Mouse (Mus musculus) adrenal gland, postnatal 10 days (tissue): ENCODE results near the gene Selenom. TPM values are rescaled to one million over a fixed set of nuclear protein-coding genes. Genes with fewer than 3 reads are reported as not detected.

Experiments used
- DNase-seq: peaks from one replicate; pipeline ENCODE4 v3.0.0; 2021; ENCODE audit warnings: mixed read lengths
- total RNA-seq, 2 experiments: library from RNA; stranded (reverse); gene quantifications; 2 replicates each; pipeline ENCODE4 v1.2.3; 2021

Selenom gene
- total RNA-seq, 2 experiments from 2014 or later, result 42.7 to 43.6 TPM

DNA sequence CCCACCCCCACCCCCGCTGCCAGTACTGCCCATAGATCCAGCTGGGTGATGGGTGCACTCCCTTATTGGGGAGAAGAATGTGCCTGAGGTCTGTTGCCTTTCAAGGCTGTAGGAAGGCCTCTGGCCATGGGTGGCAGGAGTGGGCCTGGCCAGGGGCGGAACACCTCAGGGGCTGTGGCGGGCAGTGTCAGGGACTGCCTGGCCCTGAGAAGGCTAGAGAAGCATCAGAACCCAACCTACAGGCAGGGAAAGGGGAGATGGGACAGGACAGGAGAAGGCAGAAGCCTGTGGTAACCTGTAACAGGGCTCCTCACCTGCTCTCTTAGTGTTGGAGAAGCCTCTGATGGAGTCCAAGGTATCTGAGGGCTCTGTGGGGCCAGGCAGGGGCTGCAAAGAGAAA, 16.2 kb downstream of the Selenom start:
- DNase-seq, result no peak

GRCm38 (mm10) chr11:3531634-3532033, 17.1 kb downstream of the Selenom start:
- no peak for DNase-seq

GRCm38 (mm10) chr11:3532101-3532931, 17.8 kb downstream of the Selenom start:
- DNase-seq, result no peak

GRCm38 (mm10) chr11:3533406-3533932, 19.0 kb downstream of the Selenom start:
- no peak for DNase-seq

DNA sequence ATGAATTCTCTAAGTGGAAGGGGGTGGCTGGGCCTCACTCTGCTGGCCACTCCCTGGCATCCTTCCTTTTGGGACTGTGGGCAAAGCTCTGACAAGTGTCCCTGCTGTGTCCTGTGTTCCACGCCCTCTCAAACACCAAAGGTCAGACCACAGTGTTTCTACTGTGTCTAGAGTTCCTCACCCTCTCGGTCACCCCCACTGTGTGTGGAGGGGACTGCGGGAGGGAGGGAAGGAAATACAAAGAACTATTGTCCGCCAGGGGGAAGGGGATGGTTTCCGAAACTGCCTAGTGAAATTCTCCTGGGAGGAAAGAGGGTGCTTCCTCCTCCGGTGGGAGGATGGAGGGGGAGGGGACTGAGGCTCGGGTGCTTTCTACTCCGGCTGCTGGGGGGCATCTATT, 20.5 kb downstream of the Selenom start:
- no peak for DNase-seq

GRCm38 (mm10) chr11:3535406-3535986, 21.0 kb downstream of the Selenom start:
- DNase-seq, result peak; percentile 98

GRCm38 (mm10) chr11:3536082-3536481, 21.6 kb downstream of the Selenom start:
- DNase-seq, result peak; percentile 32

DNA sequence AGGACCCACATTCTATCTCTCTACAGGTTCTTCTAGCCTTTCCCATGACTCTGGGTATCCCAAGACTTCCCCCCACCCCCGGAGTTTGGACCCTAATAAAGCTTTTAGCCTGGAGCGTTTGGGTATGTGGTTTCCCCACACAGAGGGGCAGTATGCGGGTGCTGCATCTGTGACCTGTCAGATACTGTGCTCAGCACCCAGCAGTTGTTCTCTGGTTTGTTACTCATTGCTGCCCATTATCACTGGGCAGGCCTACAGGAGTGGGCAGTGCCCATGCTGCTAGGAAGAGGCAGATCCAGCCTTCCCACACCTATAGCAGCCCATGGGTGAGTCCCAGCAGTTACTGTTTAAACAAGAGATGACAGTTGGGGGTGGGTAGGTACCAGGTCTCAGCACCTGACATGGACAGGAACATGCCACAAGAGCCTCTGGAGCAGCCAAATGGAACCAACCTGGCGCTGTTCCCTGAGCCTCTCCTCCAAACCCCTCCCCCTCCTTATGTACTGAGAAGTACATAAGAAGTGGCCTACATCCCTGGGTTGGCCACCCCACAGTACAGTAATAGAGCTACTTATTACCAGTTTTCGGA, 22.4 kb downstream of the Selenom start:
- no peak for DNase-seq

GRCm38 (mm10) chr11:3537711-3538110, 23.2 kb downstream of the Selenom start:
- no peak for DNase-seq

DNA sequence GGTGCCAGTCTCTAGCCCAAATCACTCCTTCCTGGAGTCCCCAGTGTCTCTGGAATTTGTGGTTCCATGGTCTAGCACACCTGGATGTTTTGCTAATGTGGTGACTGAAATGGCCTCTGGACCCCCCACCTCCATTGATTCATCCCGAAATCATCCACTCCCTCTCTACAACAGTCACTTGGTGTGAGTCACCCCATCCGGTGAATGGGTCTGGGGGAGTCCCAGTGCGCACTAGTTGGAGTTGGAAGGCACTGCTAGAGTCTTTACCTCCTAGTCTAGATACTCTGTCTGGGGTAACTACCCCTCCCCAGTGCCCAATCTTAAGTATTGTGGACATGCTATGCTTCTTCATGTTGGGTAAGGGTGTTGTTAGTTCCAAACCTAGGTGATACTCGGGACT, 23.9 kb downstream of the Selenom start:
- no peak for DNase-seq

DNA sequence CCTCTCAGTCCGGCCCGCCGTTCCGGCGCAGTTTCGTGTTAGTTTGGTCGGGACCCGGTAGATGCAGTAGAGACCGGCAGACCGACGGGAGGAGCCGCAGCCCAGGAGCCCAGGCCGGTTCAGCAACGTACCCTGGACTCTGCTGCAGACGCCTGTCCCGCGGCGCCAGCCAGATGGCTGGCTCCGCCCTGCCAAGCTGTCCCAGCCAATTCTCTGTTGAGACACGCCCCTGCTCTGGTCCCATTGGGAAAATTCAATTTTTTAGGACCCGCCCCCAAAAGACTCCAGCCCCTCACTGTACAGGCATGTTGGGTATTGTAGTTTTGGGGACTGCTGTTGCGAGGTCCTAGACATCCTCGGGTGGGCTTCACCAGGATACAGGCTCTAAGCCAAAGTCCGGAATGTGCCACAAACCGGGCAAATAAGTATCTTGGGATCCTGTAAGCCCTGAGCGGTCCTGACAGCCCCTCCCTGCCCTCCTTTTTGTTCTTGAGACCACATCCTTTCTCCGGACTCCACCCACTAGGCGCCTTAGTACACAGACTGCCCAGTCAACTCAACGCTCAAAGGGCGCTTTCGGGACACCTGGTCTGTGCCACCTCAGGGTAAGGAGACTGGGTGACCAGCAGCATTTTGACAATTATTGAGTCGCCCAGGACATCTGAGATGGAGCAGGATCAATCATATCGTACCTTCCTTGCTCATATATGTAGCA, 24.8 kb downstream of the Selenom start:
- DNase-seq, result peak; percentile 92

DNA sequence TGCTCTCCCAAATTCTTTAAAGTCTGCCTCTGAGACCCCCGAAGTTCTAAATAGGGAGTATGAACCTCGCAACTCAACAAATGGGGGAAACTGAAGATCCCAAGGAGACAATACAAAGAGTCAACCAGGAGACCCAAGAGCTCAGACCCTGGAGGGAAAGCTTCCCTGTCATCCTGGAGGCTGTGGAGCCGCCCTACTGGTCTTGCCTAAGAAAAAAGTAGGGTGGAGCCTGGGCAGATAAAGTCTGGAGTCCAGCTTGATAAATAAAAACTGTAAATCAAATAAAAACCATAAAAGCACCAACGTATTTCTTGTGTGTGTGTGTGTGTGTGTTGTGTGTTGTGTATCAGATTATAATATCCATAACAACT, 25.3 kb downstream of the Selenom start:
- DNase-seq, result no peak

GRCm38 (mm10) chr11:3540451-3541085, 26.1 kb downstream of the Selenom start, which contains the start of gene Smtn:
Smtn (minus strand) TSS chr11:3540612.
- no peak for DNase-seq

GRCm38 (mm10) chr11:3541932-3542331, 27.4 kb downstream of the Selenom start:
- no peak for DNase-seq

DNA sequence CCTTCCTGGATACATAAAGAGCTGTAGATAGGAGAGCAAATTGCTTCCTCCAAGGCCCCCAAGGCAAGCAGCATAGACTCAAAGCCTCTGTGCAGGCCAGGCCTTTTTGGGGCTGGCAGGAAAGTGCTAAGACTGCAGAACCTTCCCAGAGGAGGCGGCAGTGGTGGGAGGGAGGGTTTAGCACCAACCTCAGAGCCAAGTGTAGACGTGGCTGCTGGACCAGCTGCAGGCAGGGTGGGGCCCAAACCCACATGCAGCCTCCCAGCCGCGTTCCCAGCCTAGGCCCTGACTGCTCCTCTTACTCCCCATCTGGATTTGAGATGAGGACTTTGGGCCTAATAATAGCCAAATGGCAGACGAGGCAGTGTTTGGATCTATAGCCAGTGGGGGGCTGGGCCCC, 28.5 kb downstream of the Selenom start:
- DNase-seq, result peak; percentile 49

- no peak for DNase-seq
Measured at GRCm38 (mm10) chr11:3544409-3544808, 29.9 kb downstream of the Selenom start.

DNA sequence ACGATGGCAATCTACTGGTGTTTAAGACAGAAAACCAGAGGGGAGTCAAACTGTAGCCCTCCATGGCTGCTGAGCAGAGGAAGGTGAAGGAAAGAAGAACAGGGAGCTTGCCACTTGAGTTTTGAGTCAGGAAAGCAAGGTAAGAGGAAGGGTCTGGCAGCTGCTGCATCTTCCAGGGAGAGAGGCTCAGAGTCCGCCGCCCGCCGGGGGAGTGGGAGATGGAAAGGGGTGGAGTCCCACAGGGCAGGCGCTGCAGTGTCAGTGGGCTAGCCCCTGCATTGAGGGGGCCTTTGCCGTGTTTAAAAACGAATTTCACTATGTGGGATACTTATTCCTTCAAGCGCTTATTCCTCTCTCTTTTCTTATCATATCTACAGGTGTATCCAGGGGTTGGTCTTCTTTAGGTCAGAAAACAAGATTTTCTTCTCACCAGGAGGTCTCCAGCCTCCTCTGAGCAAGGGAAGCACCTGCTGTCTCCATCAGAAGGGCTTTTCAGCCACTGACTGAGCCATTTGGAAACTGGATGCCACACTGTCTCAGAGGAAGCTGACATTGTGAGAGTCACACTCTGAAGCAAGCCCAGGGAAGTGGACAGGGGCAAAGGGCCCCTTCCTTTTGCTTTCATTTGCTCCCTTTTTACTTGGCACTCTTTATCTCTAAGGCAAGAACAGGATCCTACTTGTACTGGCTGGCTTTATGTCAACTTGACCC, 31.2 kb downstream of the Selenom start:
- DNase-seq, result no peak

GRCm38 (mm10) chr11:3546242-3546562, 31.7 kb downstream of the Selenom start:
- no peak for DNase-seq

- no peak for DNase-seq
Measured at GRCm38 (mm10) chr11:3547047-3547446, 32.6 kb downstream of the Selenom start.

DNA sequence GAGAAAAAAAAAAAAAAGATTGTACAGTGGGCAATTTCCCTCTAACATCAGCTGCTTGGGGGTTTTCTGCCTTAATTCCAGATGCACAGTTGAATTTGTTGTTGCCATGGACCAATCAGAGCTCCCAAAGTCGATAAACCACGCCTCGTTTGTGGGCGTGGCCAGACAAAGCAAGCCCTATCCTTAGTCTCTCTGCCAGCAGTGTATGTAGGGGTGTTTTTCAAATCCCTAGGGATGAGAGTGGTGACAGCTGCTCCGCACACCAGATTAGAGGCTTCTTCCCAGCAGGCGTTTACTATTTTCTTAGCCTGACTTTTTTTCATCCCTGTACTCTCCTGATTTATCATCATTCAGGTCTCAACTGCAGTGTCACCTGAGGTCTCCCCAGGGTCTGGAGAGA, 33.5 kb downstream of the Selenom start:
- no peak for DNase-seq

- DNase-seq, result no peak
Measured at GRCm38 (mm10) chr11:3548564-3549295, 34.2 kb downstream of the Selenom start.
